Mouse (Mus musculus): Measurements from ENCODE around the gene Resp18. TPM values are rescaled to one million over a fixed set of nuclear protein-coding genes. Genes with fewer than 3 reads are reported as not detected.

Resp18 gene
- polyA plus RNA-seq (2014; fragmentation: Illumina TruSeq; extraction: RNeasy Lipid Tissue Mini Kit (QIAGEN cat#74804); ENCODE audit: low replicate concordance): 2.4 TPM

GRCm38 (mm10) chr1:75278228-75278627 is at the start of gene Resp18:
Resp18 (minus strand) TSS chr1:75278415.

GRCm38 (mm10) chr1:75317241-75318201 is 39.3 kb upstream of the Resp18 start, which contains the start of gene Dnpep:
Dnpep (minus strand) TSS chr1:75317990.

GRCm38 (mm10) chr1:75264091-75264880 is 13.9 kb downstream of the Resp18 start, which contains the start of gene Ptprn:
Ptprn (minus strand) TSS chr1:75264502.

GRCm38 (mm10) chr1:75236117-75237050 is 41.8 kb downstream of the Resp18 start, which contains the start of gene Dnajb2:
Dnajb2 (plus strand) TSS chr1:75236406.

GRCm38 (mm10) chr1:75231664-75232152 is 46.5 kb downstream of the Resp18 start, which contains the start of gene A630095N17Rik:
A630095N17Rik (minus strand) TSS chr1:75232102.

Other genes with a start within 250 kb of the Resp18 start
- gene Nhej1, start 153.2 kb downstream of the Resp18 start, polyA plus RNA-seq (2014; fragmentation: Illumina TruSeq; extraction: RNeasy Lipid Tissue Mini Kit (QIAGEN cat#74804); ENCODE audit: low replicate concordance): not detected
- gene Slc23a3, start 144.5 kb downstream of the Resp18 start, polyA plus RNA-seq (2014; fragmentation: Illumina TruSeq; extraction: RNeasy Lipid Tissue Mini Kit (QIAGEN cat#74804); ENCODE audit: low replicate concordance): not detected
- 8.0 TPM for gene Cnppd1, start 135.7 kb downstream of the Resp18 start, polyA plus RNA-seq (2014; fragmentation: Illumina TruSeq; extraction: RNeasy Lipid Tissue Mini Kit (QIAGEN cat#74804); ENCODE audit: low replicate concordance)
- 4.2 TPM for gene Retreg2, start 135.6 kb downstream of the Resp18 start, polyA plus RNA-seq (2014; fragmentation: Illumina TruSeq; extraction: RNeasy Lipid Tissue Mini Kit (QIAGEN cat#74804); ENCODE audit: low replicate concordance)
- 0.78 TPM for gene Zfand2b, start 109.8 kb downstream of the Resp18 start, polyA plus RNA-seq (2014; fragmentation: Illumina TruSeq; extraction: RNeasy Lipid Tissue Mini Kit (QIAGEN cat#74804); ENCODE audit: low replicate concordance)
- 3.8 TPM for gene Abcb6, start 98.0 kb downstream of the Resp18 start, polyA plus RNA-seq (2014; fragmentation: Illumina TruSeq; extraction: RNeasy Lipid Tissue Mini Kit (QIAGEN cat#74804); ENCODE audit: low replicate concordance)
- gene Ankzf1, start 86.3 kb downstream of the Resp18 start, polyA plus RNA-seq (2014; fragmentation: Illumina TruSeq; extraction: RNeasy Lipid Tissue Mini Kit (QIAGEN cat#74804); ENCODE audit: low replicate concordance): 18.0 TPM
- 12.2 TPM for gene Atg9a, start 86.2 kb downstream of the Resp18 start, polyA plus RNA-seq (2014; fragmentation: Illumina TruSeq; extraction: RNeasy Lipid Tissue Mini Kit (QIAGEN cat#74804); ENCODE audit: low replicate concordance)
- gene Glb1l, start 67.6 kb downstream of the Resp18 start, polyA plus RNA-seq (2014; fragmentation: Illumina TruSeq; extraction: RNeasy Lipid Tissue Mini Kit (QIAGEN cat#74804); ENCODE audit: low replicate concordance): 8.1 TPM
- 17.4 TPM for gene Stk16, start 67.6 kb downstream of the Resp18 start, polyA plus RNA-seq (2014; fragmentation: Illumina TruSeq; extraction: RNeasy Lipid Tissue Mini Kit (QIAGEN cat#74804); ENCODE audit: low replicate concordance)
- gene Tuba4a, start 58.5 kb downstream of the Resp18 start, polyA plus RNA-seq (2014; fragmentation: Illumina TruSeq; extraction: RNeasy Lipid Tissue Mini Kit (QIAGEN cat#74804); ENCODE audit: low replicate concordance): 4.2 TPM
- gene A630095N17Rik, start 46.3 kb downstream of the Resp18 start, polyA plus RNA-seq (2014; fragmentation: Illumina TruSeq; extraction: RNeasy Lipid Tissue Mini Kit (QIAGEN cat#74804); ENCODE audit: low replicate concordance): not detected
- 4.0 TPM for gene Dnajb2, start 42.0 kb downstream of the Resp18 start, polyA plus RNA-seq (2014; fragmentation: Illumina TruSeq; extraction: RNeasy Lipid Tissue Mini Kit (QIAGEN cat#74804); ENCODE audit: low replicate concordance)
- gene Ptprn, start 13.9 kb downstream of the Resp18 start, polyA plus RNA-seq (2014; fragmentation: Illumina TruSeq; extraction: RNeasy Lipid Tissue Mini Kit (QIAGEN cat#74804); ENCODE audit: low replicate concordance): not detected
- 1.3 TPM for gene Dnpep, start 39.6 kb upstream of the Resp18 start, polyA plus RNA-seq (2014; fragmentation: Illumina TruSeq; extraction: RNeasy Lipid Tissue Mini Kit (QIAGEN cat#74804); ENCODE audit: low replicate concordance)
- gene Des, start 81.9 kb upstream of the Resp18 start, polyA plus RNA-seq (2014; fragmentation: Illumina TruSeq; extraction: RNeasy Lipid Tissue Mini Kit (QIAGEN cat#74804); ENCODE audit: low replicate concordance): 0.97 TPM
- 1.9 TPM for gene Speg, start 96.9 kb upstream of the Resp18 start, polyA plus RNA-seq (2014; fragmentation: Illumina TruSeq; extraction: RNeasy Lipid Tissue Mini Kit (QIAGEN cat#74804); ENCODE audit: low replicate concordance)
- gene Gmppa, start 157.5 kb upstream of the Resp18 start, polyA plus RNA-seq (2014; fragmentation: Illumina TruSeq; extraction: RNeasy Lipid Tissue Mini Kit (QIAGEN cat#74804); ENCODE audit: low replicate concordance): 5.8 TPM
- not detected for gene Asic4, start 172.0 kb upstream of the Resp18 start, polyA plus RNA-seq (2014; fragmentation: Illumina TruSeq; extraction: RNeasy Lipid Tissue Mini Kit (QIAGEN cat#74804); ENCODE audit: low replicate concordance)
- gene Chpf, start 200.9 kb upstream of the Resp18 start, polyA plus RNA-seq (2014; fragmentation: Illumina TruSeq; extraction: RNeasy Lipid Tissue Mini Kit (QIAGEN cat#74804); ENCODE audit: low replicate concordance): not detected
- not detected for gene Tmem198, start 201.1 kb upstream of the Resp18 start, polyA plus RNA-seq (2014; fragmentation: Illumina TruSeq; extraction: RNeasy Lipid Tissue Mini Kit (QIAGEN cat#74804); ENCODE audit: low replicate concordance)
- not detected for gene Obsl1, start 228.0 kb upstream of the Resp18 start, polyA plus RNA-seq (2014; fragmentation: Illumina TruSeq; extraction: RNeasy Lipid Tissue Mini Kit (QIAGEN cat#74804); ENCODE audit: low replicate concordance)
- not detected for gene Inha, start 228.7 kb upstream of the Resp18 start, polyA plus RNA-seq (2014; fragmentation: Illumina TruSeq; extraction: RNeasy Lipid Tissue Mini Kit (QIAGEN cat#74804); ENCODE audit: low replicate concordance)
- gene Stk11ip, start 243.1 kb upstream of the Resp18 start, polyA plus RNA-seq (2014; fragmentation: Illumina TruSeq; extraction: RNeasy Lipid Tissue Mini Kit (QIAGEN cat#74804); ENCODE audit: low replicate concordance): 1.0 TPM

Data from small intestine, adult 10 weeks (tissue).